Mouse (Mus musculus) cerebellum, adult 8-10 months (tissue): ENCODE measurements at regions not wholly inside any gene's neighbourhood (a gene's known extent, or its start where the extent isn't known, plus 50 kb on each side); places are given as distances from the start of the nearest gene placed in this dataset.

Experiments
- DNase-seq: peaks from one replicate; pipeline ENCODE4 v3.0.0; 2022

DNA sequence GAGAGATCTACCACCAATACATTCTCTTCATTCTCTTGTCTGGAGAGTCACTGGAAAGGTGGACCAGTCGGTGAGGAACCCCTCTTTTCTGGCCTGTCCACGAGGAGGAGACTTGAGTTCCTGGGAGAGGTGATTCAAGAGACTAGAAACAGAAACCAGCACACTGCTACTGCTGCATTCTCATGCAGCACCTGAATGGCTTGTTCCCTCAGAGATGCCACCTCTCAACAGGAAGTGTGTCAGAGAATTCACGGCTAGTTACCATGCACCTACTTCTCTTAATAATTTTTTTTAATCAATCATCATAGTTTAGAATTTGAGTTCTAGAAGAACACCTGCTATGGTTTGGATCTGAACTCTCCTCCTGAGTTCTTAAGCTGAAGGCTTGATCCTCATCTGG lies 52.0 kb upstream of the Dynlrb2 start:
- no peak for DNase-seq

DNA sequence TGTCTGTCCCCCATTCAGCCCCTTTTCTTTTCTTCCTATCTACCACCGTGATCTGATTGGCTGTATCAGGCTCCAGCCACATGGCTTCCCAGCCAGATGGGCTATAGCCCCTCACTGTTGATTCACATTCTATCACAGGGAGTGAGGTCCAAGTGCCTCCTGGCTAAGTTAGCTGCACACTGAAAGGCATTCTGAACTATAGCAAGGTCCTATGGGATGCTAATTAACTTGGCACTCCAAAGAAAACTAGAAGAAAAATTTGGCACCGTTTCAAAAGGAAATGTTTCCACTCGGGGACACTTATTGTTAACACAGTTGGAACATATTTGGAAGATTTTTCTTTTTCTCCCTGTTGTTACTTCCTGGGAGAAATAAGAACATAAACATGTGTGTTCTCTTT lies 53.4 kb upstream of the Dynlrb2 start:
- no peak for DNase-seq

DNA sequence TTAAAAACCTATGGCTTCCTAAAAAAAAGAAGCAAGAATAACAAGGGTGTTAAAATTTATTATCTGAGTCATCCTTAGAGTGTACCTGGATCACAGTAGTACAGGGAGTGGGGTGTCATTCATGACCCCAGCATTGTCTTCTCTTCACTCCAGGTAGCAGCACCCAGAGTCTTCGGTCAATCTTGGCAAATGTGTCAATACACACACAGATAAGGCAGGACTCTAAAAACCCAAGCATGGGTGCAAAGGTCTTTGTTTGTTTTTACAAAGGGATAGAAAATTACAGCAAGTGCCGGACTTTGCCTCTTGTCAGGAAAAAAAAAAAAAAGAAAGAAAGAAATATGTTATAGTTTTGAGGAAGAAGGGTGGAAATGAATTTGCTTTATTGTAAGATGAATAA lies 57.3 kb upstream of the Dynlrb2 start:
- no peak for DNase-seq

DNA sequence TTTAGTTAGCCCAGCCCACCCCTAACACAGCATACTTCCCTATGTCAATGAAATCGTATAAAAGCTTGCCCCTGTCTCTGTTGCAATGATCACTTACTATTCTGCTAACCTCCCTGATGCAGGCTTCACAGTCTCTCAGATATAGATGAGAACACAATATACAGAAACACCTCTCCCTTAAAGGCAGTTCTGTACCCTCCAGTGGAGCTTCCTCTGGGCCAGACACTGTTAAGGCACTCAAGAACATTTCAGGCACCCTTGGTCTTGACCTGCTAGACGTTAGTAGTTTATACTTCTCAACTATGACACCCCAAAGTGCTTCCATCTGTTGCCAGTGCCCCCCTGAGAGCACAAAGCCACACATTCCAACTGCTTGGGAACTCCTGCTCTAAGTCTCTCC lies 61.9 kb upstream of the Dynlrb2 start:
- no peak for DNase-seq

DNA sequence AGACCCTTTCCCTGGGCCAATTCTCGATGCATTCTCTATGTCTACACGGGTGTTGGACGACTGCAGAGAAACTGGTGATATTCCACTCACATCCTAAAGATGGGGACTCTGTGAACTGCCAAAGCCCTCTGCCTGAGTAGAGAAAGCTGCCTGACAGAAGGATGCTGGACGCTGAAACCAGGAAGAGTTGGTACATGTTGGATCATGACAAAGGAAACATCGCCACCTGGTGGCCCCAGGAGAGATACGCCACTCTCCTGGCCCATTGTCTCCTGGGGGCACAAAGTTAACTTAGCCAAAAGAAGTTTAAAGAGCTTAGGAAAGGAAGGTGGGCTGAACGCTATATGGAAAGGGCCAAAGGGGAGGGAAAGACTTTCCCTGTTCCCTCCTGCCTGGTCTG lies 65.9 kb upstream of the Dynlrb2 start:
- DNase-seq = peak; percentile 80

DNA sequence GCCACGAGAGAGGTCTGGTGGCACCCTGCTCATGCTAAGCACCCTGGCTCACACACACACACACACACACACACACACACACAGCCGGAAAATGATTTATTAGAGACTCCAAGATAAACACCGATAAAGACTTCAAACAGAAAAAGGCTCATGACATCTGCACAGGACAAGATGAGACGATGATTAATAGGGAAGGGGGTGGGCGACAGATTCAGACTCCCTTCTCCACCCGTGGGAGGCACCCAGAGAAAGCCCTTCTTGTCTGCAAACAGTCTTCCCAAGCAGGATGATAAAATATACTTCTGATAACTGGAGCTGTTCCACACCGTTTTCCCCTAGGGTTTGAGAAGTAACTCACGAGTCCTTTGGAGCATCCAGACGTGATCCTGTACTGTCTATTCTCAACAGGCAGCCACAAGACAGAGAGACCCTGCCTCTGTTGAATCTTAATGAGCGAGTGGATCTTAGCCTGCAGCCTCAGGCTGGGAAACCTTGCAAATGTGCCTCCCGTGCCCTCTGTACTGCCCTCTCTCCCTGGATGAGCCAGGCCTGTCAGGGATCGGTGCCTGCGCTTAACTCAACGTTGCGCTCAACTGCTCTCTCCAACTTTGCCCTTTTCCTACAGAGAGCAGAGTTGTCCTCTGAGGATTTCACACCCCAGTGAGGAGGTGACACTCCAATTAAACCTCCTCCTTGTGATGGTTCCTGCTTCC lies 69.3 kb upstream of the Dynlrb2 start:
- DNase-seq = no peak

DNA sequence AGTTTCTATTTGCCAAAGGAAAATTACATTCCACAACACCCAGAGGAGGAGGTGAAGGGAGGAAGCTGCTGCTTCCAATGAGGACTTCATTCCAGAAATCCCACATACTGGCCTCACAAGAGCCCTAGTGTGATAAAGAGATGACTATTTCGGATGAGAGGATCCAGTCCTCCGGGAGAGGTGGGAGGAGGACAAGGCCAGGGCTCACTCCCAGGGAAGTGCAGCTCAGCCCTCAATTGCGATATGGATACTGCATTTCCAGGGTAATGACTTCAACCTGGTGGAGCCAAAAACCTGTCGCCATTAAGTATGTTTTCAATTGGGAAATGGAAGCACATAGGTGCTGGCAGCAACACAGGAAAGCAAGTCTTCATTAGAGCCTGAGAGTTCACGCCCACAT lies 74.7 kb upstream of the Dynlrb2 start:
- DNase-seq = no peak

DNA sequence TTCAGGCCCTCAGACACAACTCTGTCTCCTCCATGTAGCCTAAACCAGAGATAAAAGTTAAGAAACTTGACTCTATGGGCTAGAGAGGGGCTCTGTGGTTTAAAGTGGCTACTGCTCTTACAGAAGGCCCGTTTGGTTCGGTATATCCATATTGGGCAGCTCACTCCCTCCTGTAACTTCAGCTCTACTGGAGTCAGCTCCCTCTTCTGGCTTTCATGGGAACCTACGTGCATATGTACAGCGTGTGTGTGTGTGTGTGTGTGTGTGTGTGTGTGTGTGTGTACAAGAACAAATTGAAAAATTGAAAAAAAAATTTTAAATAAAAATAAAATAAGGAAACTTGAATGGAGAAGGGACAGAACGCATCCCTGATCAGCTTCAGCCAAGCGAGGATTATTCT lies 75.1 kb upstream of the Dynlrb2 start:
- no peak for DNase-seq

DNA sequence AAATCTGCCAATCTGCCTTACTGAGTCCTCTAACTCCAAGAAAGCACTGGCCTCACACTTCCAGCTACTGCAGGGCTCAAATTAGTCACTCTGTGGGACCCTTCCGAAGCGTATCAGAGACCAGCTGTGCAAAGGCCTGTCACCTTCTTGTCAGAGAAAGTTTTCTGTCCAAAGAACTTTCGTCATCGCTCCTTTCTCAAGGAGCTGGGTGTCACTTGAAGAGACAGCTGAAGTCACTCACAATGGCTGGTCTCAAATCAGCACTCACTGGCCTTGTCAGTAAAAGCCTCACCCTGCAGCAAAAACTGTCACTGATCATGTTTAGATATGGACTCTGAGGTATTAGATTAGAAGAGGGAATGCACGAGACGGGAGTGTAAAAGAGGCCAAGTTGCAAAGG lies 81.9 kb upstream of the Dynlrb2 start:
- DNase-seq = no peak

DNA sequence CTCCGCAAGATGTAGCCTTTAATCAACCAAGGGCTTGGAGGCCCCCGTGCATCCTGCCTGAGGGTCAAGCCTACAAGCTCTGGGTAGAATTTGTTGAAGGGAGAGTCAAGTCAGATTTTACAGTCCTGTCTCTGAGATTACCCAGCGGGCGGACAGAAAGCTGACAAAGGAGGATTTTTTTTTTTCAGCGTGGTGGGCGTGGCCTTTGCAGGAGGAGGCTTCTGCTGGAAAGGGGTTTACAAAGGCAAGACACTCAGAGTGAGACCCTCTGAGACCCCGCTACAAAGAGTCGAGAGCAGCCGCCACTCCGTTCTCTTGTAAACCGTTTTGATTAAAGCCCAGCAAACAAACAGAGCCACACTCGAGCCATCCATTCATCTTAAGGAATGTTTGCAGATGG lies 92.1 kb upstream of the Dynlrb2 start:
- DNase-seq = no peak

DNA sequence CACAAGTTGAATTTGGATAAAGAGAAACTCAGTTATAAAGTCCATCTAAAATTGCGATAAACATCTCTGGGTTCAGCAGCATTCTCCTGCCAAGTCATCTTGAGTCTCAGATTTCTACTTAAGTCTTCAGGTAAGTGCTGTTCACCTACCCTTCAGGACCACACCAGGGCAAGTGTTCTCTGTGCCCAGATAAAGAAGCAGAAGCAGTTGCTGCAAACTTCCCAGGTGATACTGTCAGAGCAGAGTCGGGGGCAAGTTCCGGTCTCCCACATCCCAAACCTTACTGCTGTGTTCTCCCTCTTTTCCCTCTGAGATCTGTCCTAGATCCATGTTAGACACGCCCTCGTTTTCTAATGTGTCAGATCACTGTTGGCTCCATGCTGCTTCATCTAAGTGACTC lies 94.7 kb upstream of the Dynlrb2 start:
- no peak for DNase-seq

DNA sequence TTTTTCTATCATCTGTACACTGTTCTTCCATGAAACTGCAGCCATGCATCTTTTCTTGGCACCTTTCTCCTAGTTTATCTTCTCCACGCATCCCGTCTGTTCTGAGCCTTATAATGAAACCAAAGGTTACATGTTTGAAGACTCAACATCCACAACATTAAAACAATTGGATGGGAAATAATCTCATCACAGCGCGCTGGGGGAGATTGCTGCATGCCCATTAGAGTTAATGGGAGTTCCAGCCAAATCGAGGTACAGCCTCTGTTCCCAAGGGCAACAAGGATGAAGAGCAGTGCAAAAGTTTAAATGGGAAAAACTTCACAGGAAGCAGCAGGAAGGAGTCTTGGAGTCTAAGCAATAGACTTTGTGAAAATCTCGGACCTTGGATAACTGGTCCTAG lies 95.8 kb upstream of the Dynlrb2 start:
- DNase-seq = no peak

DNA sequence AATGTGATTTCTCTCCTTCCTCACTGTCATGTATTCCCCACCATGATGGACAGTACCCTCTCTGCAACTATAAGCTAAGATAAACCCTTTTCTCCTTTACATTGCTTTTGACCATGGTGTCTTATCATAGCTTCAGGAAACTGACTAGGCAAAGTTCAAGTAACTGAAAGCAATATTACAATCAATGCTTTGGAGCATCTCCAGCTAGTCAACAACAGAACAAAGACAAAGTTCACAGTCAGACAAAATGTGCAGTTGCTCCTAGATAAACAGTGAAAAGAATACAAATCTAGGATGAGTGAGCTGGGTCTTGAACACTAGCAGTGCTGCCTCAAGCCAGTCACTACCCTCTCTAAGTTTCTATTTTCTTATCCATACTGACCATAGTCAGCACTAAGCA lies 100.2 kb upstream of the Dynlrb2 start:
- no peak for DNase-seq

DNA sequence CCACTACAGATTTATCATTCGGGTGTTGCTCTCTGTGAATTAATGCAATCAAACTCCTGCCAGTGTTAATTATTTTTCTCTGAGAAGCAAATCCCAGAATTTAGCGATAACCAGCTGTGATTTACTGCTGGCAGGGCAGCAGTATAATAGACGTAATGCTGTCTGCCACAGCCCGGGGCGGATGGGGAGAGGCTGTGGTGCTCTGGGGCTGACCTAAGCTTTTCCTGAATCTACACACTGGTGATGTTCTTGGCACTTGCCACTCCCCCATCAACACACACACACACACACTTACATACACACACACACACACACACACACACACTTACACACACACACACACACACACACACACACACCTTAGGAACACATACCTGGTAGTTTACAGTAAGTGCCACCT lies 101.4 kb upstream of the Dynlrb2 start:
- DNase-seq = no peak

DNA sequence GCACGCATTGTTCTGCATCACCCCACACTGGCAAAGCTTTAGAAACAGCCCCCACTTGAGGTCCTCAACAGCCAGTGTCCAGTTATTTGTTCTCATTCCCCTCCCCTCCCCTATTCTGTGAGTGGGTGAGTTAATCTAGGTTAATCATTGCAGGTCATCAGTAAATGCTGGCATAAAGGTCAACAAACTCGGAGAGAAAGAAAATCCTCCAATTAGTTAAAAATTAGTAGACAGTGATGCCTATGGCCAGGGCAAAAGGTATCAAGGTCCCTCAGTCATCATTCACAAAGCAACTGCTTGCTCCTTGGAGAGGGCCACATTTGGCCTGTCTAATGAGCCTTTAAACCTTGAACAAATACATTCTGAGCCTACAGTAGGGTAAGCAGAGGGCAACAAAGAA lies 105.3 kb upstream of the Dynlrb2 start:
- no peak for DNase-seq

DNA sequence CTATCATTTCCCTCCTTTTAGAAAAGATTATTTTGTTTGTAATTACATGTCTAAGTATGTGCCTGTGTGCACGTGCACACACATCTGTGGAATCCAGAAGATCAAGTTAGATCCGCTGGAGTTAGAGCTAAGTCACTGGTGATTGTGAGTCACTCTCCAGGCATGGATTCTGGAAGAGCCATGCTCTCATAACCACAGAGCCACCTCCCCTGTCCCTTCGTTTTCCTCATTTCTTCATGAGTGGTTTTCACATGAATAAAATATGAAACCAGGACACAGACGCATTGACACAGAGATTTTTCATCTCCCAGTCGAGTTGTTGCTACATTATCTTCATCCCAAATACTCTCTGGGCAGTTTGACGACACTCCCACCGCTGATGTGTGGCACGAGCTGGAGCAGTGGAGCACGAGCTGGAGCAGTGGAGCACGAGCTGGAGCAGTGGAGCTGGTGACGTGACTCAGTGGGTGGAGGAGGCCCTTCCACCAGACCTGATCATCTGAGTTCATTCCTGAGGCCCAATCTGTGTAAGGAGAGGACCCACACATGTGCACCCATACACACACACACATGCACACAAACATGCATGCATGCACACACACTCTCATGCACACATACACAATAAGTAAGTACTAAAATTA lies 106.1 kb upstream of the Dynlrb2 start:
- DNase-seq = no peak

DNA sequence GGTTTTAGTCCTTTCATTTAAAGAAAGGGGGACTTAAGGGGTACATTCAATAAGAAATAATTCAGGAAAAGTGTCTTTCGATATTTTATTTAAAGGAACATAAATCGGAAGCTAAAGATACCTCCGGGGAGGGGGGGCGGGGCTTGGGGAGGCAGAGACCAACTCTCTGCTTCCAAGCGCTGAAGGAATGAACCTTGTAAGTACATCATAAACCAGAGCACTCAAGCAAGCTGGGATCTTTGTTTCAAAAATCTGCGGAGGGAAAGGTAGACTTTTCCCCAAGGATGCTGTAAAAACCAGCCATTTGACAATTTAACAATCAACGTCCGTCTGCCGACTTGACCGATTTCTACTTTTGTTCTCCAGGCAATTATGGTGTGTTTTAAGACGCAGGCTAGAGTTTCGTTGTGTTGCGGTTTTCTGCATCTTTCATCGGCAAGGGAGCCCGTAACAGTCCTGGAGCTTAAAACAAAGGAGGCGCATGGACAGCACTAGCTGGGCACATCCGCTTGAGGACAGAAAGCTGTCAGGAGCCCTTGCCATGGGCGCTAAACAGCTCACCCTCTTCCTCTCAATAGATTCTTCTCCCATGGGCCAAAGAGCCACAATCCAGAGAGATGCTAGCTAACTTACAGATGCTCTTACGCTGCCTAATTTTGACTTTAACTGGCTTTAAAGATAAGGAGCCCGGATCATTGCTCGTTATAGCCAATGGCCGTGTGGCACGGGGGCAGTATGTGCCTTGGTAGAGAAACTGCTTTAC lies 119.4 kb upstream of the Dynlrb2 start:
- DNase-seq = no peak

DNA sequence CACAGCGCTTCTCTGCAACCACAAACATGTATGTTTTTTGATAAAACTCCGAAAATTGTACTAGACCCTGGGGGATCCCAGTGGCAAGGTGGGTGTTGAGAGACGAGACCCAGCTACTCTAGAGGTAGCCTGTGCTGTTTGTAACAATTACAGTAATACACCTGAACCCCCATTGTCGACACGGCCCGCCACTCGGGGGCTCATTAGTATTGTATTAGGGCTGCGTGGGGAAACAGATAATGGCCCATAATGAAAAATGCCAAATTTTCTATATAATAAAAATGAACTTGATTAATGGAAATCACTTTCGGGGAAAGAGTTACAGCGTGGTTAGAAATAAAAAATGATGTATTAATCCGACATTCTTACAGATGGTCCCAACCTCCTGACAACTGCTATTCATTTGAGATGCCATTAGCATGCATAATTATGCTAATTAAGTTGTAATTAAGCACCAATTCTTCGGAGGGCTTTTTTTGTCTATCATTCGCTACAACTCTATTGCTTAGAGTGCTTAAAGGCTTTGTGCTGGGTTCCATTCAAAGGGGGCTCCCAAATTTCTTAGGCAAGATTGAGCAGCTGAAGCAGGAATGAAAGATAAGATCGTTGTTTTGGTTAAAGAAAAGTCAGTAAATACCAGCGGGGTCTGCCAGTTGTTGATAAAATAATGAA lies 120.2 kb upstream of the Dynlrb2 start:
- DNase-seq = no peak

DNA sequence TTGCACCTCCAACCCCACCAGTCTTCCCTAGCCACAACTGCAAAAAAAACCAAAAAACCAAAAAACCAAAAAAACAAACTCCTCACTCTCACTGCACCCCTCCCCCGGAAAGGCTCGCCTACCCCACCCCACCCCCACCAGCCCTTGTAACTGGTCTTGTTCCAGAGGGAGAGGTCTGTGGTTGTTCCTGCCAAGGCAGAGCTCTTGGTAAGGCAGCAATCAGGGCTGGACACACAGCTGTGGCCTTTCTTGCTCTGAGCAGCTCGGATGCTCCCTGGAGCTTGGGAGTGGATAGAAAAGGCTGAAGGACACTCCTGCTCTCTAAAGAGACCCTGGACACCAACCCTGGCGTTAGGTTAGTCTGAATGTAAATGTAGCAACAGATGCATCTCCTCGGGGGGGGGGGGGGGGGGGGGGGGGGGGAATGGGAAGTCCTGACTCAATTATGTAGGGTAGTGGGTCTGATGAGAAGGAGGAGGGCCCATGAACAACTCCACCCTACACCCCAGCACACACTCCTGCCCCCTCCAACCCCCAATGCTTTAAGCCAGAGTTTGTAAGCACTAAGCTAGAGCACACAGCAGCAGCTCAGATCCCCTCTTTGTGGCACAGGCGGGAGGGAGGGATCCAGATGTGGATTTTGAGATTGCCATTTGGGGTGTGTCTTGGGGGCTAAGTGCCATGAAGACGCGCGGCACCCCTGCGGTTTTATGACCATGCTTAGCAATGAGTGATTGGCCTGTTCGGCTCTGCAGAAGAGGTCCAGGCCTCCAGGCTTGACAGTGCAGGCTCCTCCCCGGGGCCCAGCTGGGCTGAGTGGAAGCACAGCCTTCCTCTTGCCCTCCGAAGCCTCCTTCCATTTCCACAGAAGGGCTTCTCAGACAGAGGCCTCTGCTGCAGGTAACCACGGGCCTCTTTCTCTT lies 121.0 kb upstream of the Dynlrb2 start:
- DNase-seq = no peak

DNA sequence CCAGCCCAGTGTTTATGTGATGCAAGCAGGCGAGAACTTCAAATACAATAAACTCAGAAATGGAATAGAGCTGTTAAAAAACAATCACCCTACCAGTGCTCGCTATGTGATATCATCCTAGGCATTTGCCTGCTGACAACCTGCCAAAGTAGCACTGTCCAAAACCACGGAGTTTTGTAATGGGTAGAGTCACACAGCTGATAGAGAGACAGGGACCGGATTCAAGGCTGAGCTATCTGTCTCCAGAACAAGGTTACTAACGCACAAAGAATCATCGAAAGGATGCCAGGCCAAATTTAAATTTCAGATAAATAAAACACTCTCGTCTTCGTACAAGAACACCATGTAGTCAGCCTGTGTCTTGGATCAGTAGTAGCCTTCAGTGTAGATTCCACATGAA lies 121.7 kb upstream of the Dynlrb2 start:
- no peak for DNase-seq

DNA sequence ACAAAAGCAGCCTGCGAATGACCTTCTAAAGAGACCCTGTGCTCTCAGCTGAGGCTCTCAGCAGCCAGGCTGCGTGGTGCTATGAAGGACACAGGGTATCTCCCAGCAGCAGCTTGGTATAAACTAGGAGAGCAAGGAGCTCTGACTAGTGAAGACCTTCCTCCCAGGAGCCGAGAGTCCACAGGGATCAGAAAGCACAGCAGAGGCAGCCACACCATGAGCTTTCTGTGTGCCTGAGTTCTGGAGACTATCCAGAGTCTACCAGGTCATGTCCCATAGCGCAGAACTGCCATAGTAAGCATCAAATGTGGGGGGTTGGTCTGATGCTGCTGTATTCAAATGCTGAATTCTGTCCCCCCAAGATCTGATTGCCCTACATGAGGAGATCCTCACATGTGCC lies 124.2 kb upstream of the Dynlrb2 start:
- no peak for DNase-seq

DNA sequence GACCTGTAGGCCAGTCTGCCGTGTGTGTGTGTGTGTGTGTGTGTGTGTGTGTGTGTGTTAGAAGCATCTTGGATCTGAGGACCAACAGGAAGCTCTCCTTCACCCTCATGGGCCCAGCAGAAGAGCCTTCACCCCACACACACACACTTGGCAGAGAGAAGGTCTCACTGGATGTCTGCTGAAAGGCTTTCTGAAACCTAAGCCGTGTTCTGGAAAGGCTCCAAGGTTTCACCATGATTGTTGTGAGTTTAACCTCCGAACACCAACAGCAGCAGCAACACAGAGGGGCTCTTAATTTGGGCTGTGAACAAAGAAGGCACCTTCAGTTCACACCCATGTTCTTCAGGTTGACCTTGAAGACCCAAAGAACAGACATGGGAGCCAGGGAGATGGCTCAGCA lies 124.9 kb upstream of the Dynlrb2 start:
- DNase-seq = no peak

DNA sequence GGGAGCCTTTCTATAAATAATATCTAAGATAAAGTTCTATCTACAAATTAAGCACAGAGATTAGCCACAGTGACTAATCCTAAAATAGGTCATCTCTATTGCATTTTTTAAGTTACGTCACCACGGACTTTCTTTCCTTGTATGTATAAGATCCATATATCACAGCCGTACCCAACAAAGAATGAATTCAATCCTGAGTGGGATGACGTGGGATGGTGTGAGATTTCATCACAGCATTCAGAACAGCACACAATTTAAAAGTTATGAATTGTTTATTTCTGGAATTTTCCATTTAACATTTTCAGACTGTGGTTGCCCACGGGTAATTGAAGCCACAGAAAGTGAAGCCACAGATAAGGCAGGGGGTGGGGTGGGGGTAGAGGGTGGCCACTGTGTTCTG lies 129.0 kb upstream of the Dynlrb2 start:
- DNase-seq = no peak
